ENCODE assay signal across 23 mouse cellular contexts in the genomic region with DNA sequence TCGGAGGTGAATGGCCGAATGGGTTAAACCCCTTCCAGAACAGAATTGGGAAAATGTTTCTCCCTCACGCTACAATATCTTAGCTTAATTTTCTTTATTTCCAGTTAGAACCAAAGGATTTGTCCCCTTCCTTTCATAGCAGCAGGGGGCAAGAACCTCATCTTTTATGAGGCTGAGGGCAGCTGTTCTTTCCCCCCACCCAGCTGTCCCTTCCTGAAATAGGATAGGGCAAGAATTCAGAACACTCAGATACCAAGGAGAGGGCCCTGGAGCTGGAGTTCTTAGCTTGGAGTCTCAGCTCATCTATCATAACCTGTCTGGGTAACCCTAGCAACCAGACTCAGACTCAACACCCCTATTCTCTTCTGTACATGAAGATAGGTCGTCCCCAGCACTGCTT.
DNase-seq lines count a peak whose midpoint lies in the region; ATAC-seq and TF ChIP-seq lines count a peak whose summit lies in the region.
"Had no signal": no experiment of that assay in that cellular context is flagged by ENCODE, and none has a peak within 500 bp of the region (broad histone marks: within the 10 kb centered on the region; RNA-seq: fewer than 3 reads in every experiment).

No protein-coding gene starts in this region.

- no peak overlapping the region for H3K27ac ChIP-seq in limb, embryonic 14.5 days (replicated peaks; ENCODE audit: low read depth, low read length)
- H3K27ac ChIP-seq in limb, embryonic 10.5 days = no peak overlapping the region
- H3K27ac ChIP-seq: embryonic facial prominence, embryonic 13.5 days; forebrain, embryonic 13.5 days; forebrain, embryonic 15.5 days had no signal

- no peak overlapping the region for H3K4me3 ChIP-seq in limb, embryonic 14.5 days (replicated peaks; ENCODE audit: low read length)
- H3K4me3 ChIP-seq in limb, embryonic 10.5 days = no peak overlapping the region
- H3K4me3 ChIP-seq: embryonic facial prominence, embryonic 13.5 days; forebrain, embryonic 13.5 days; forebrain, embryonic 15.5 days had no signal

- TF ChIP-seq POLR2A in limb, embryonic 14.5 days (IDR thresholded peaks at IDR 0.05; ENCODE audit: borderline replicate concordance, extremely low read depth, insufficient read depth, insufficient read length) = no peak

- H3K9ac ChIP-seq in limb, embryonic 14.5 days (ENCODE audit: low read depth, low read length, severe bottlenecking) = no peak overlapping the region
- H3K9ac ChIP-seq: embryonic facial prominence, embryonic 13.5 days; forebrain, embryonic 13.5 days; forebrain, embryonic 15.5 days; forebrain, postnatal 0 days had no signal

- no peak overlapping the region for H3K4me2 ChIP-seq in limb, embryonic 14.5 days (replicated peaks; ENCODE audit: low read depth, low read length, severe bottlenecking)
- H3K4me2 ChIP-seq: embryonic facial prominence, embryonic 13.5 days; forebrain, embryonic 13.5 days; forebrain, embryonic 15.5 days had no signal

- peak; percentile 13 for DNase-seq in embryo, embryonic 11 days
- no peak for DNase-seq in embryo, embryonic 10 days (ENCODE audit: low spot score)
- DNase-seq in limb, embryonic 14.5 days (ENCODE audit: low spot score) = no peak
- DNase-seq in limb, embryonic 10.5 days (ENCODE audit: low spot score) = no peak
- DNase-seq in adrenal gland, adult (ENCODE audit: inconsistent age in 2 of 2, low spot score in 1 of 2) = no peak
- DNase-seq: adrenal gland, adult 2 months; adrenal gland, postnatal 10 days; adrenal gland, postnatal 25 days; B cell, adult 2 months; cerebellum, adult 11 months; cerebellum, adult 18-20 months; cerebellum, adult 9-10 months; cerebellum, postnatal 10 days; cerebellum, postnatal 25 days; forebrain, postnatal 0 days had no signal

- no peaks in the 10 kb centered on the region for H3K36me3 ChIP-seq in limb, embryonic 14.5 days (ENCODE audit: control insufficient read depth, insufficient read depth, low read length)
- H3K36me3 ChIP-seq in limb, embryonic 10.5 days = no peaks in the 10 kb centered on the region
- H3K36me3 ChIP-seq: embryonic facial prominence, embryonic 13.5 days; forebrain, embryonic 15.5 days; G1E had no signal

- H3K27me3 ChIP-seq in limb, embryonic 14.5 days (ENCODE audit: control insufficient read depth, insufficient read depth, low read length) = no peaks in the 10 kb centered on the region
- no peaks in the 10 kb centered on the region for H3K27me3 ChIP-seq in limb, embryonic 10.5 days (ENCODE audit: low read depth, poor library complexity, severe bottlenecking)
- H3K27me3 ChIP-seq: CH12.LX; embryonic facial prominence, embryonic 13.5 days; forebrain, embryonic 13.5 days; forebrain, embryonic 15.5 days; Patski had no signal

- H3K9me3 ChIP-seq in limb, embryonic 14.5 days (ENCODE audit: control insufficient read depth, low read length) = no peaks in the 10 kb centered on the region
- H3K9me3 ChIP-seq in limb, embryonic 10.5 days (replicated peaks) = no peaks in the 10 kb centered on the region
- H3K9me3 ChIP-seq: embryonic facial prominence, embryonic 13.5 days; forebrain, embryonic 13.5 days; forebrain, embryonic 15.5 days had no signal

- H3K4me1 ChIP-seq in limb, embryonic 14.5 days (ENCODE audit: control insufficient read depth, insufficient read depth, low read length) = no peaks in the 10 kb centered on the region
- H3K4me1 ChIP-seq in limb, embryonic 10.5 days = peaks cover 10% of the 10 kb centered on the region
- H3K4me1 ChIP-seq: forebrain, embryonic 13.5 days; forebrain, embryonic 15.5 days had no signal

- ATAC-seq in limb, embryonic 14.5 days (ENCODE audit: low FRiP score, low read depth) = 0 out of 2 replicates have a peak, but pooled peaks have one; percentile 57
- ATAC-seq: activated CD4-positive, CD25-positive, alpha-beta regulatory T cell, adult 4 months; CD4-positive, CD25-positive, alpha-beta regulatory T cell, adult 4 months; forebrain, embryonic 13.5 days; forebrain, embryonic 15.5 days; forebrain, postnatal 0 days; Patski had no signal

- WGBS in limb, embryonic 14.5 days = 72% methylated on average over 4 of the region's 4 CpGs
- WGBS in limb, embryonic 10.5 days = 83% methylated on average over 4 of the region's 4 CpGs
